Mouse (Mus musculus) thymus, adult 2 months (tissue): ENCODE results near the gene Rbm25.

Source experiments
- CTCF ChIP-seq: fragments of 200-500 bp; IDR thresholded peaks from 2 replicates; pipeline ENCODE4 v1.5.1; 2012; ENCODE audit warnings: mild to moderate bottlenecking, control low read depth, low read length, moderate library complexity, borderline replicate concordance; ENCODE audit not compliant: control insufficient read depth, poor library complexity, insufficient read depth; ENCODE audit errors: extremely low read depth
- POLR2A ChIP-seq: fragments of 200-500 bp; IDR thresholded peaks from 2 replicates; pipeline ENCODE4 v1.6.1; 2012; ENCODE audit warnings: mild to moderate bottlenecking, low read length, control low read depth, moderate library complexity; ENCODE audit not compliant: control insufficient read depth, poor library complexity, insufficient read depth; ENCODE audit errors: extremely low read depth

DNA sequence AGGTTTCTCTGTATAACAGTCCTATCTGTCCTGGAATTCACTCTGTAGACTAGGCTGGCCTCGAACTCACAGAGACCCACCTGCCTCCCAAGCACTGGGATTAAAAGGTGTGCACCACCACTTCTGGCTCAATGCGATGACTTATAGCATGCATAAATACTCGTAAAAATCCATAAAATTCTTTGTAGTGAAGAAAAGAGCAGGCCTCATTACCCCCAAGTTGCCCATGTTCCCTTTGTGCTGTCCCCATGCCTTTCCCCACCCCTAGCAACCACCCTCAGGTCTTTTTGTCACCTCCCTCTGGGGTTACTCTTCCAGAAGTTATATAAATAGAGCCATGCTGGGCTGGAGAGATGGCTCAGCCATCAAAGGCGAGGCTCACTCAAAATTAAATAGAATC lies 71.8 kb downstream of the Rbm25 start:
- no peak for TF ChIP-seq CTCF
- TF ChIP-seq POLR2A = no peak
